Mouse (Mus musculus) lung, embryonic 16.5 days (tissue): ENCODE results near the gene Slc9a7. TPM values are rescaled to one million over a fixed set of nuclear protein-coding genes. Genes with fewer than 3 reads are reported as not detected.

ENCODE experiments used
- ATAC-seq: fragments of 200-750 bp; cut with Nextera tagmentation; 2 replicates; pipeline ENCODE4 v1.8.0; 2017; ENCODE audit warnings: low read depth, mild to moderate bottlenecking, moderate library complexity
- H3K27ac ChIP-seq: fragments of 300-500 bp; sonication (generic); 2 replicates; pipeline ENCODE4 v1.5.1; 2014; ENCODE audit warnings: mild to moderate bottlenecking, control low read depth, low read length
- H3K27me3 ChIP-seq: fragments of 300-500 bp; sonication (generic); 2 replicates; pipeline ENCODE4 v1.6.1; 2014; ENCODE audit warnings: low read depth, low read length, mixed read lengths; ENCODE audit not compliant: control insufficient read depth, insufficient read depth
- H3K36me3 ChIP-seq: fragments of 300-500 bp; sonication (generic); 2 replicates; pipeline ENCODE4 v1.6.1; 2014; ENCODE audit warnings: low read length; ENCODE audit not compliant: control insufficient read depth, insufficient read depth
- H3K4me1 ChIP-seq: fragments of 300-500 bp; sonication (generic); replicated peaks from 2 replicates; pipeline ENCODE4 v1.6.1; 2014; ENCODE audit warnings: low read length, mixed read lengths; ENCODE audit not compliant: control insufficient read depth, insufficient read depth
- H3K4me2 ChIP-seq: fragments of 300-500 bp; sonication (generic); 2 replicates; pipeline ENCODE4 v1.6.1; 2014; ENCODE audit warnings: low read depth, low read length, control low read depth
- H3K4me3 ChIP-seq: fragments of 300-500 bp; sonication (generic); 2 replicates; pipeline ENCODE4 v1.5.1; 2014; ENCODE audit warnings: mild to moderate bottlenecking, low read length, control low read depth
- H3K9ac ChIP-seq: fragments of 300-500 bp; sonication (generic); 2 replicates; pipeline ENCODE4 v1.6.1; 2014; ENCODE audit warnings: low read length, control low read depth
- H3K9me3 ChIP-seq: fragments of 300-500 bp; sonication (generic); 2 replicates; pipeline ENCODE4 v1.6.1; 2016; ENCODE audit warnings: low read length; ENCODE audit not compliant: control insufficient read depth
- WGBS: fragments of 180-500 bp; shearing (Covaris S2); extraction: QIAGEN DNeasy Blood & Tissue Kit; methylation state at CpG from one replicate; pipeline ENCODE4 v1.1.7; 2014; 5-methylcytosine and 5-hydroxymethylcytosine counted together
- polyA plus RNA-seq: library from polyadenylated mRNA; unstranded; fragments of >200 nt; fragmentation: Nextera tagmentation; extraction: Ambion mirVana; gene quantifications from 2 replicates; pipeline ENCODE4 v1.2.1, GENCODE M21; 2015

Slc9a7 gene
- polyA plus RNA-seq, 1 experiment from 2014 or later = 1.2 TPM

DNA sequence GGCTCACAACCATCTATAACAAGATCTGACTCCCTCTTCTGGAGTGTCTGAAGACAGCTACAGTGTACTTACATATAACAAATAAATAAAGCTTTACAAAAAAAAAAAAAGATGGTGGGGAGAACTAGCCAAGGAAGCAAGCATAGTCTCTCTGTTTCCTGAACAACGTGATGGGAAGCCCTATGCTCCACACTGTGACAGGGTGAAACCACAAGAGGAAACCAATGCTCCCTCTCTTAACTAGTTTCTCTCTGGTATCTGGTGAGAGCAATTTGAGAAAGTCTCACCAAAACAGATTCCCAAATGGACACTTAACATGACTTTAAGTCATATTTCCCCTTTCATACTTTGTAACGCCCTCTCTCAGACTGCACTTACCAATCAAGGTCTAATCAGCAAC, 5.4 kb downstream of the Slc9a7 start:
- no peaks in the 10 kb centered on the region for H3K9me3 ChIP-seq
- H3K27me3 ChIP-seq = no peaks in the 10 kb centered on the region
- no peak overlapping the region for H3K4me2 ChIP-seq
- H3K27ac ChIP-seq = no peak overlapping the region
- H3K4me3 ChIP-seq = no peak overlapping the region
- 68% methylated on average over 2 of the region's 2 CpGs for WGBS
- no peaks in the 10 kb centered on the region for H3K36me3 ChIP-seq
- ATAC-seq = no peak
- no peaks in the 10 kb centered on the region for H3K4me1 ChIP-seq
- no peak overlapping the region for H3K9ac ChIP-seq

DNA sequence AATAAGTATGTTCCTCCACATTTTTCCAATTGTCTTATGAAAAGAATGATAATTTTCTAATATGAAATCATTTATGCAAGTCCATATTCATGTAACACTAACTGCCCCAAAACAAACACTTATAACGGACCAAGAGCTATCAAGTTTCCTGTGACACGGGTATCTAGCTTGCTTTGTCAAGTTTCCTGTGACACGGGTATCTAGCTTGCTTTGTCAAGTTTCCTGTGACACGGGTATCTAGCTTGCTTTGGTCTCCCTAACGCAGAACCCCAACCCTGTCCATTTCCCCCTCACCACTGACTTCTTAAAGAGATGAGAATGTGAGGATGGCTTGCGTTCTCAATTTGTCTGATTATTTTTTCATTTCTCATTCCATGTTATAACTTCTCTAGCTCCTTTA, 12.2 kb downstream of the Slc9a7 start:
- no peak overlapping the region for H3K27ac ChIP-seq
- no peaks in the 10 kb centered on the region for H3K27me3 ChIP-seq
- no peaks in the 10 kb centered on the region for H3K9me3 ChIP-seq
- no peaks in the 10 kb centered on the region for H3K36me3 ChIP-seq
- H3K4me2 ChIP-seq = no peak overlapping the region
- no peaks in the 10 kb centered on the region for H3K4me1 ChIP-seq
- H3K4me3 ChIP-seq = no peak overlapping the region
- 60% methylated on average over 6 of the region's 6 CpGs for WGBS
- no peak overlapping the region for H3K9ac ChIP-seq
- no peak for ATAC-seq

DNA sequence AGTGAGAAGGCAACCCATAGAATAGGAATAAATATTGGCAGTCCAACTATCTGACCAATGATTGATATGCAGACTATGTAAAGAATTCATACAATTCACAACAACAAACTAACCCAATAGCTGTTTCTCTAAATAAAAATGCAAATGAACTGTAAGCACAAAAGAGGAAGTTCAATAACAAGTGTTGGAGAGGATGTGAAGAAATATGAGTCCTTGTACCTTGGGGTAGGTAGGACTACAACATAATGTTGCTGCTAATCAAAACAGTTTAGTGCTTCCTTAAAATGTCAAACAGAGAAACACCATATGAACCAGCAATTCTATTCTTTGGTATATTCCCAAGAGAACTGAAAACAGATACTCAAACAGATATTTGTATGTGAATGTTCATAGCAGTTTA, 17.8 kb downstream of the Slc9a7 start:
- ATAC-seq = no peak
- Histone ChIP-seq H3K4me1 (no peaks in the 10 kb centered on the region), H3K27me3 (no peaks in the 10 kb centered on the region)

DNA sequence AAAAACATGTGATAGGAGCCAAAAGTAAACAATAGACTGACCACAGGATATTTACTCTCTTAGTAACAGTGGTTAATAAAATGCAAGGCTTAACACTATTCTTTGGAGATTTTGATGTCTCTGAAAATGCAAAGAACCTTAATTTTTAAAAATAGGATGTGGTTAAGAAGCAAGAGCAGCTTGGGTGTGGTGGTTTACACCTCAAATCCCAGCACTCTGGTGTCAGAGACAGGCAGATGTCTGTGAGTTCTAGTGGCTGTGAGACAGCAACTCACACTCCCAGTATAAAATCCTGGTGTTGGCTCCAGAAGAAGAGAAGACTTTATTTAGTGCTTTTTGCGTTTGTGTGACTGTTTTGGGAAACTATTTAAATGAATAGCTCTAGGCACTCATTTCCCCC, 19.6 kb downstream of the Slc9a7 start:
- Histone ChIP-seq H3K9ac (no peak overlapping the region), H3K9me3 (no peaks in the 10 kb centered on the region), H3K36me3 (no peaks in the 10 kb centered on the region), H3K27ac (no peak overlapping the region), H3K27me3 (no peaks in the 10 kb centered on the region), H3K4me2 (no peak overlapping the region), H3K4me3 (no peak overlapping the region), H3K4me1 (no peaks in the 10 kb centered on the region)
- no peak for ATAC-seq
- 47% methylated on average over 1 of the region's 1 CpGs for WGBS

More for the DNA sequence above, 17.8 kb downstream of the Slc9a7 start:
- Histone ChIP-seq H3K4me3 (no peak overlapping the region), H3K9me3 (no peaks in the 10 kb centered on the region), H3K36me3 (no peaks in the 10 kb centered on the region), H3K9ac (no peak overlapping the region), H3K4me2 (no peak overlapping the region), H3K27ac (no peak overlapping the region)

DNA sequence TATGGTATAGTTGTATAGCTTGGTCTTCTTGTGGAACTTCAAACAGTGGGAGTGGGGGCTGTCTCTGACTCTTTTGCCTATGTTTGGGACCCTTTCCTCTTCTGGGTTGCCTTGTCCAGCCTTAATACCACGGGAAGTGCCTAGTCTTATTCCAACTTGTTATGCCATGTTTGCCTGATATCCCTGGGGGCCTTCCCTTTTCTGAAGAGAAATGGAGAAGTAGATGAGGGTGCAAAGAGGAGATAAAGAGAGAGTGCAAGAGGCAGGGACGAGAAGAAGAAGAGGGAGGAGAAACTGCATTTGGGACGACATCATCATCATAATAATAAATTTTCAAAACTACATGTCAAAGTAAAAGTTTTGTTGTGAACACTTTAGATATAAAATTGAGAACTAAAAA, 21.6 kb downstream of the Slc9a7 start:
- Histone ChIP-seq H3K4me1 (no peaks in the 10 kb centered on the region), H3K4me2 (no peak overlapping the region), H3K9me3 (no peaks in the 10 kb centered on the region), H3K9ac (no peak overlapping the region), H3K36me3 (no peaks in the 10 kb centered on the region), H3K27me3 (no peaks in the 10 kb centered on the region), H3K4me3 (no peak overlapping the region), H3K27ac (no peak overlapping the region)
- ATAC-seq = no peak
- 71% methylated on average over 3 of the region's 3 CpGs for WGBS

DNA sequence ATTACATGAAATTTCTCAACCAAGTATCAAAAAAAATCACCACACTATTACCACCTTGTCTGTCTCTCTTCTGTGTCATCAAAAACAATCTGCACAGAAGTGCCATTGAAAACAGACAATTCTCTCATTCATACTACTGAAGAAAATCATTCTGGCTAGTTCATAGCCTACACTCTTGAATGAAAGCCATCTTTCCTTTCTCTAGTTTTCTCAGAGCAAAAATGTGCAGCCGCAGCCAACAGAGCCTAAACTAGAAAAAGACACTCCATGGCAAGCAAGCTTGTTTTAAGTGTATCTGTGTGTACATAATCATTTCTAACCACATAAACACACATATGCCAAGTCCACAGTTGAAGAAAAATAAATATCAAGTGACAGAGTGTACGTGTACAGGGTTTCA, 27.2 kb downstream of the Slc9a7 start:
- Histone ChIP-seq H3K4me2 (no peak overlapping the region), H3K27me3 (no peaks in the 10 kb centered on the region), H3K9ac (no peak overlapping the region), H3K36me3 (no peaks in the 10 kb centered on the region), H3K27ac (no peak overlapping the region), H3K9me3 (no peaks in the 10 kb centered on the region), H3K4me3 (no peak overlapping the region), H3K4me1 (no peaks in the 10 kb centered on the region)
- 51% methylated on average over 2 of the region's 2 CpGs for WGBS
- no peak for ATAC-seq

DNA sequence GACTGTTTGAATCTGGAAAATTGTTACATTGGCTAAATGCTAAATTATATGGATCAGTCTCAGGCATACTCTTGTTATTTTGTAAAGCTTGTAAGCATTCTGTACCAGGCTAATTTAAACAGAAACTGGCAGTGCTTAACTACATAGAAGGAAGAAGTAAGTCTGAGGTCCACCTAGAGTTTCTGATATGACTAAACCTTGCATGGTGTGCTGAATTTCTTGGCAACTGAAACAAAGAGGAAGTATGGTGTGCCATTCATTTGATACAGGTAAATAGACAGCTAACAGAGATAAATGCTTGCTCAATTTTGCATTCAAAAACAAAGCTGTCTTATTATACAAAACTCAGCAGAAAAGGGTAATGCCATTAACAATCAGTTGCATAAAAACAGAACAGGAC, 63.5 kb downstream of the Slc9a7 start:
- Histone ChIP-seq H3K4me3 (no peak overlapping the region), H3K4me1 (no peaks in the 10 kb centered on the region)
- ATAC-seq = no peak

DNA sequence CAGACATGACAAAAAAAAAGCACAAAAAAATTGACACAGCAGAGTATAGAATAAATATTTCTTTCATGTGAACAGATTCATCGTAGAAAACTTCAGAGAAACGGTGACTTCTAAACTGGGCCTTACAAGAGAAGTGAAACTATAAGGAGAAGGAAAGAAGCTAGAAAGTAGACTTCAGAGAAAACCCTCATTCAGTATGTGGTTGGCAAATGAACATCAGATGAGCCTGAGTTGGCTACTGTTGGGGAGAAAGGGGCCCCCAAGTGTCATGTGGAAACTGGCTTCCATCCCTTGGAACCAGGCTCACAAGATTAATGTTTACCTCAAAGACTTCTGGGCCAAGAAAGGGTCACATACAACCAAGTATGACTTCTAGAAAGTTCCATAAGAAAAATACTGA, 70.1 kb downstream of the Slc9a7 start:
- Histone ChIP-seq H3K36me3 (no peaks in the 10 kb centered on the region), H3K27ac (no peak overlapping the region), H3K27me3 (no peaks in the 10 kb centered on the region), H3K4me1 (no peaks in the 10 kb centered on the region), H3K9ac (no peak overlapping the region), H3K4me3 (no peak overlapping the region), H3K9me3 (no peaks in the 10 kb centered on the region), H3K4me2 (no peak overlapping the region)
- WGBS = 85% methylated on average over 2 of the region's 2 CpGs
- no peak for ATAC-seq

More for the DNA sequence above, 63.5 kb downstream of the Slc9a7 start:
- Histone ChIP-seq H3K9me3 (no peaks in the 10 kb centered on the region), H3K27me3 (no peaks in the 10 kb centered on the region), H3K9ac (no peak overlapping the region), H3K4me2 (no peak overlapping the region), H3K36me3 (no peaks in the 10 kb centered on the region), H3K27ac (no peak overlapping the region)

DNA sequence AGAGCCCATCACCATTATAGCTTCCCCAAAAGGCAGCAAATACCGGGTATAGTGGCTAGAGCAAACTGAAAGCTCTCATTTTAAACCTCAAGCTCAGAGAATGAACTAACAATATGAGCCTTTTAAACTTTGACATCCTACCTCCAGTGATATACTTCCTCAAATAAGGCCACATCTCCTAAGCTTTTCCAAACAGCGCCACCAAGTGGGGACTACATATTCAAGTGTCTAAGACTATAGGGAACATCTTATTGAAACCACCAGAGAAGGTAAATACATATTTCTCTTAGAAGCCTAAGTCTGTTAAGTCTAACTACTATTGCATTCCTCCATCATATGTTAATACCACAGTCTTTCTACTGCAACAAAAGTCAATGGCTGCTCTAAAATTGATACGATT, 106.0 kb downstream of the Slc9a7 start:
- WGBS = 64% methylated on average over 3 of the region's 3 CpGs
- no peak overlapping the region for H3K9ac ChIP-seq
- H3K27ac ChIP-seq = no peak overlapping the region
- no peak for ATAC-seq
- no peaks in the 10 kb centered on the region for H3K36me3 ChIP-seq
- H3K9me3 ChIP-seq = no peaks in the 10 kb centered on the region
- no peak overlapping the region for H3K4me2 ChIP-seq
- H3K27me3 ChIP-seq = no peaks in the 10 kb centered on the region
- H3K4me1 ChIP-seq = no peaks in the 10 kb centered on the region
- H3K4me3 ChIP-seq = no peak overlapping the region

DNA sequence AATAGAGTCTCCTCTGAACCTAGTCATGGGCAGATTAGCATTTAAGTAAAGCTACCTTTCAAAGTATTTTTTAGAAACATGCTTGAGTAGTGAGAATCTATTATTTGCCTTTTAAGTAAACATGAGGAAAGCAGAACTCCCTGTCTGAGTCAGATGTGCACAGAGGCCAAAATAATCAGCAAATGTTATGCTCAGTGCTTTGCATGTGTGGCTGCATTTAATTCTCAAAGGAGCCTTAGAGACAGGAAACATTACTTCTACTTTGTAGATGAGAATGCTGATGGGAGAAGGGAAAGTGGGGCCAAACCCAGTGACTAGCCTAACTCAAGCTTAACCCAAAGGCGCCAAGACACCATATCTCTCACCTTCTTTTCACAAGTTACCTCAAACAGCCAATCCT, 114.8 kb downstream of the Slc9a7 start:
- no peaks in the 10 kb centered on the region for H3K36me3 ChIP-seq
- no peak overlapping the region for H3K9ac ChIP-seq
- no peak for ATAC-seq
- H3K27me3 ChIP-seq = no peaks in the 10 kb centered on the region
- 77% methylated on average over 1 of the region's 1 CpGs for WGBS
- H3K4me3 ChIP-seq = no peak overlapping the region
- no peaks in the 10 kb centered on the region for H3K9me3 ChIP-seq
- no peak overlapping the region for H3K27ac ChIP-seq
- no peaks in the 10 kb centered on the region for H3K4me1 ChIP-seq
- no peak overlapping the region for H3K4me2 ChIP-seq
